ENCODE assay signal across 10 mouse cellular contexts in genomic region chr11:3930931-3931330, GRCm38 (mm10). TPM values are rescaled to one million over a fixed set of nuclear protein-coding genes. Genes with fewer than 3 reads are reported as not detected.
DNase-seq lines count a peak whose midpoint lies in the region; ATAC-seq and TF ChIP-seq lines count a peak whose summit lies in the region.
"Had no signal": no experiment of that assay in that cellular context is flagged by ENCODE, and none has a peak within 500 bp of the region (broad histone marks: within the 10 kb centered on the region; RNA-seq: fewer than 3 reads in every experiment).

No protein-coding gene starts in this region.

- WGBS in embryonic facial prominence, embryonic 13.5 days, result 30% methylated on average over 6 of the region's 6 CpGs
- WGBS in kidney, adult 2 months, result 22% methylated on average over 6 of the region's 6 CpGs
- 26% methylated on average over 6 of the region's 6 CpGs for WGBS in midbrain, embryonic 12.5 days

- TF ChIP-seq POLR2A in kidney, adult 2 months (IDR thresholded peaks at IDR 0.05; ENCODE audit: low read depth, low read length), result no peak

- peaks cover 3% of the 10 kb centered on the region; the same call in 1 of the 2 replicates for H3K36me3 ChIP-seq in embryonic facial prominence, embryonic 13.5 days
- peaks cover 2% of the 10 kb centered on the region; the same call in 1 of the 2 replicates for H3K36me3 ChIP-seq in kidney, adult 2 months (ENCODE audit: control insufficient read depth, insufficient read depth, low read length)
- 0 out of 2 replicates have a peak, but pooled peaks cover 3% of the 10 kb centered on the region for H3K36me3 ChIP-seq in midbrain, embryonic 12.5 days

- H3K4me1 ChIP-seq in embryonic facial prominence, embryonic 13.5 days, result peaks cover 13% of the 10 kb centered on the region
- peaks cover 22% of the 10 kb centered on the region for H3K4me1 ChIP-seq in kidney, adult 2 months (ENCODE audit: control insufficient read depth, insufficient read depth, low read length)
- H3K4me1 ChIP-seq in midbrain, embryonic 12.5 days, result peaks cover 14% of the 10 kb centered on the region

- peak; percentile 86 for DNase-seq in heart, adult 11 months
- no peak for DNase-seq in heart, postnatal 25 days (ENCODE audit: low spot score)
- DNase-seq in kidney, adult 2 months, result peak; percentile 60
- DNase-seq in spleen, adult 18-20 months, result no peak
- no peak for DNase-seq in testis, postnatal 10 days (ENCODE audit: low spot score)
- DNase-seq in left cerebral cortex, adult 8-10 months (ENCODE audit: low spot score in 2 of 2), result no peak
- DNase-seq: B cell, adult 2 months; cerebellum, adult 2 months had no signal

- intact Hi-C loops in heart, postnatal 25 days (cut with DNase I), result no loop called here

- H3K27me3 ChIP-seq in embryonic facial prominence, embryonic 13.5 days, result no peaks in the 10 kb centered on the region
- H3K27me3 ChIP-seq in kidney, adult 2 months (replicated peaks; ENCODE audit: control insufficient read depth, insufficient read depth, low read length), result no peaks in the 10 kb centered on the region
- H3K27me3 ChIP-seq in midbrain, embryonic 12.5 days, result peaks cover 4% of the 10 kb centered on the region; the same call in 1 of the 2 replicates

- no peaks in the 10 kb centered on the region for H3K9me3 ChIP-seq in embryonic facial prominence, embryonic 13.5 days
- no peaks in the 10 kb centered on the region for H3K9me3 ChIP-seq in midbrain, embryonic 12.5 days

- TF ChIP-seq CTCF in kidney, adult 2 months (conservative IDR thresholded peaks at IDR 0.05; ENCODE audit: insufficient read depth, insufficient read length, low read depth, low read length), result no peak

- ATAC-seq in embryonic facial prominence, embryonic 13.5 days (ENCODE audit: insufficient number of reproducible peaks, insufficient read depth, low FRiP score, low TSS enrichment, low read depth), result no peak
- ATAC-seq in midbrain, embryonic 12.5 days (ENCODE audit: low FRiP score, low read depth), result no peak; the same call in 1 of the 2 replicates

- no peak overlapping the region for H3K27ac ChIP-seq in embryonic facial prominence, embryonic 13.5 days
- peak overlapping the region; percentile 86 for H3K27ac ChIP-seq in kidney, adult 2 months (ENCODE audit: insufficient read depth, low read depth, low read length)
- H3K27ac ChIP-seq in midbrain, embryonic 12.5 days (replicated peaks), result no peak overlapping the region

- H3K4me3 ChIP-seq in embryonic facial prominence, embryonic 13.5 days, result peak overlapping the region; percentile 53
- peak overlapping the region; percentile 78 for H3K4me3 ChIP-seq in kidney, adult 2 months (ENCODE audit: insufficient read depth, low read depth, low read length)
- H3K4me3 ChIP-seq in midbrain, embryonic 12.5 days, result peak overlapping the region; percentile 57; the same call in 1 of the 2 replicates

- H3K9ac ChIP-seq in embryonic facial prominence, embryonic 13.5 days, result peak overlapping the region; percentile 67
- H3K9ac ChIP-seq in midbrain, embryonic 12.5 days (replicated peaks), result peak overlapping the region; percentile 62; the same call in 1 of the 2 replicates

- H3K4me2 ChIP-seq in embryonic facial prominence, embryonic 13.5 days, result peak overlapping the region; percentile 76
- peak overlapping the region; percentile 83 for H3K4me2 ChIP-seq in midbrain, embryonic 12.5 days (replicated peaks)

RNA-seq across cellular contexts. Expression of gene Tcn2, which starts 1.0 kb away (rescaled TPM):
- total RNA-seq in heart, postnatal 25 days (2021), result 10 to 100 TPM; 41.3 to 41.7 TPM
- polyA plus RNA-seq in embryonic facial prominence, embryonic 13.5 days (2015; fragmentation: Nextera tagmentation; extraction: Ambion mirVana), result 38.9 and 42.1 TPM in 2 replicates
- polyA plus RNA-seq in kidney, adult 2 months (2012; rRNA removed), result 2,179 and 2,584 TPM in 2 replicates
- 23.2 and 27.0 TPM in 2 replicates for polyA plus RNA-seq in midbrain, embryonic 12.5 days (2016; fragmentation: Nextera tagmentation; extraction: Ambion mirVana)
- 10 to 100 TPM; 17.0 to 37.4 (median 23.1) TPM for total RNA-seq in left cerebral cortex, adult 8-10 months (2022)

RNA-seq across cellular contexts. Expression of gene Slc35e4, which starts 16.5 kb away (rescaled TPM):
- total RNA-seq in heart, postnatal 25 days (2021), result 1 to 10 TPM; 4.4 to 5.7 TPM
- 7.7 and 8.6 TPM in 2 replicates for polyA plus RNA-seq in embryonic facial prominence, embryonic 13.5 days (2015; fragmentation: Nextera tagmentation; extraction: Ambion mirVana)
- 8.1 and 10.6 TPM in 2 replicates for polyA plus RNA-seq in kidney, adult 2 months (2012; rRNA removed)
- 6.7 and 7.8 TPM in 2 replicates for polyA plus RNA-seq in midbrain, embryonic 12.5 days (2016; fragmentation: Nextera tagmentation; extraction: Ambion mirVana)
- 10 to 100 TPM; 17.3 to 20.6 (median 19.9) TPM for total RNA-seq in left cerebral cortex, adult 8-10 months (2022)

RNA-seq across cellular contexts. Expression of gene Pes1, which starts 32.8 kb away (rescaled TPM):
- total RNA-seq in heart, postnatal 25 days (2021), result 10 to 100 TPM; 28.1 to 29.8 TPM
- polyA plus RNA-seq in embryonic facial prominence, embryonic 13.5 days (2015; fragmentation: Nextera tagmentation; extraction: Ambion mirVana), result 78.6 and 80.9 TPM in 2 replicates
- 33.3 and 33.8 TPM in 2 replicates for polyA plus RNA-seq in kidney, adult 2 months (2012; rRNA removed)
- polyA plus RNA-seq in midbrain, embryonic 12.5 days (2016; fragmentation: Nextera tagmentation; extraction: Ambion mirVana), result 71.2 and 75.3 TPM in 2 replicates
- 10 to 100 TPM; 38.5 to 47.9 (median 41.2) TPM for total RNA-seq in left cerebral cortex, adult 8-10 months (2022)

RNA-seq across cellular contexts. Expression of gene Dusp18, which starts 35.9 kb away (rescaled TPM):
- total RNA-seq in heart, postnatal 25 days (2021), result 10 to 100 TPM; 24.8 to 45.0 TPM
- polyA plus RNA-seq in embryonic facial prominence, embryonic 13.5 days (2015; fragmentation: Nextera tagmentation; extraction: Ambion mirVana), result 8.7 and 9.2 TPM in 2 replicates
- polyA plus RNA-seq in kidney, adult 2 months (2012; rRNA removed), result 7.0 and 7.1 TPM in 2 replicates
- polyA plus RNA-seq in midbrain, embryonic 12.5 days (2016; fragmentation: Nextera tagmentation; extraction: Ambion mirVana), result 29.4 and 29.9 TPM in 2 replicates
- total RNA-seq in left cerebral cortex, adult 8-10 months (2022), result 10 to 100 TPM; 17.5 to 19.6 (median 18.1) TPM

RNA-seq across cellular contexts. Expression of gene 4921536K21Rik, which starts 36.0 kb away (rescaled TPM):
- total RNA-seq in heart, postnatal 25 days (2021), result under 1 TPM; 0.42 to 0.96 TPM
- 0.20 TPM in 1 of 2 replicates, not detected in the other for polyA plus RNA-seq in embryonic facial prominence, embryonic 13.5 days (2015; fragmentation: Nextera tagmentation; extraction: Ambion mirVana)
- polyA plus RNA-seq in kidney, adult 2 months (2012; rRNA removed), result 0.83 and 1.1 TPM in 2 replicates
- 0.74 and 1.1 TPM in 2 replicates for polyA plus RNA-seq in midbrain, embryonic 12.5 days (2016; fragmentation: Nextera tagmentation; extraction: Ambion mirVana)
- total RNA-seq in left cerebral cortex, adult 8-10 months (2022), result under 1 TPM; 0.21 to 0.86 (median 0.57) TPM

Comparison
In these comparisons a context has a peak if more than half of its experiments do, and no peak if none do; other contexts are left out.
1. DNase-seq: peak in heart, adult 11 months (single experiment) and kidney, adult 2 months (single experiment); none in heart, postnatal 25 days (single experiment), spleen, adult 18-20 months (0 of 2), testis, postnatal 10 days (single experiment) and left cerebral cortex, adult 8-10 months (0 of 2).
2. RNA of gene Tcn2, which starts 1.0 kb away (polyA plus RNA-seq): 2,179 to 2,584 TPM in kidney, adult 2 months; 38.9 to 42.1 TPM in embryonic facial prominence, embryonic 13.5 days and 23.2 to 27.0 TPM in midbrain, embryonic 12.5 days; every median in the first group is over 10 times any median in the second.
3. Peak in every context shown above with its lines, with median percentiles within 50 percentile points of each other: H3K4me3 ChIP-seq.